Mouse (Mus musculus): ENCODE data around the gene Gpc2. TPM values are rescaled to one million over a fixed set of nuclear protein-coding genes. Genes with fewer than 3 reads are reported as not detected.
A peak's percentile ranks its signal among the peaks of the same experiment; 100 is the strongest.

Gpc2 gene
- total and polyA plus RNA-seq, 3 experiments, result 0.09 to 1.9 (median 0.39) TPM

DNA sequence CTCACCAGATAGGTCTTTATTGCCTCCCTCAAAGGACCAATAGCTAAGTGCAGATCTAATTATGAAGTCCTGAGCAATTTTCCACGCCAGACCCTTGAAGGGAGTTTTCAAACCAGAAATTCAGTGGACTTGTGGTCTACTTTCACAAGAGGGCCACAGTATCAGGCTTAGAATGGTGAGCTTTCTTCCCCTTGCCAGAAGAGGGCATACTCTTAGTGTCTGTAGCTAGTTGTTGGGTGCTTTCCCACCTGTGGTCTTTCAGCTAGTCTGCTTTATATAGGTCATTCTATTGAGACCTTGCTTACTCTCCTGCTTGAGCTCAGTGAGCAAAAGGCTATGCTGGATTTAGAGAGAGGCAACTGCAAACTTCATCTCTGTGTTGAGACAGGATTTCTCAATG lies 3.7 kb upstream of the Gpc2 start:
- no peaks in the 10 kb centered on the region for H3K79me2 ChIP-seq (replicated peaks; ENCODE audit: control insufficient read depth, insufficient read depth, low read length)
- H3K27me3 ChIP-seq (ENCODE audit: control insufficient read depth, insufficient read depth, low read length), result peaks cover 1% of the 10 kb centered on the region; the same call in 1 of the 2 replicates
- intact Hi-C loops (cut with DNase I), result no loop called here
- H3K36me3 ChIP-seq (ENCODE audit: control insufficient read depth, insufficient read depth, low read length), result no peaks in the 10 kb centered on the region
- WGBS, result 63% methylated on average over 1 of the region's 1 CpGs
- H3K4me3 ChIP-seq, result no peak overlapping the region
- no peak overlapping the region for H3K9ac ChIP-seq (ENCODE audit: low read depth, low read length)
- no peak overlapping the region for H3K27ac ChIP-seq
- H3K4me1 ChIP-seq (ENCODE audit: control insufficient read depth, insufficient read depth, low read length), result no peaks in the 10 kb centered on the region; the same call in 1 of the 2 replicates
- no peak for DNase-seq
- TF ChIP-seq CTCF (IDR thresholded peaks at IDR 0.05), result peak; percentile 29
- no peak for TF ChIP-seq POLR2A (IDR thresholded peaks at IDR 0.05; ENCODE audit: insufficient read depth, low read depth, low read length)
- TF ChIP-seq EP300 (IDR thresholded peaks at IDR 0.05; ENCODE audit: insufficient read depth, low read depth, low read length), result no peak

DNA sequence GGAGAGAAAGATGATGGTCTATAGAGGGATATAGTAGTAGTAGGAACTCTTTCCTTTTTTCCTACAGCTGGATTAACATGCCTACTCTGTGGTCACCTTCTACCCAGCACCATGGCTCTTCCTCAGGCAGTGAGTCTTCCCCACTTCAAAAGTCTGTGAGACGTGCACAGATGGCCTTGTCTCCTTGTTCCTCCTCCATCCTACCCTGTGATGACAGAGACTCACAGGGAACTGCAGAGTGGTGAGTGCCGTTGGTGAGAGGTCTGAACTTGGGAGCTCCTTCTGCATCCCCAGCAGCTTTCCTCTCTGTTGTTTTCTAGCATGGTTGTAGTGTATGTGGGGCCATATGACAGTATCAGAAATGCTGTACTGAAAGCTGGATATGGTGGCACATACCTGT lies 2.0 kb upstream of the Gpc2 start:
- Histone ChIP-seq H3K4me3 (no peak overlapping the region), H3K27me3 (ENCODE audit: control insufficient read depth, insufficient read depth, low read length) (peaks cover 1% of the 10 kb centered on the region; the same call in 1 of the 2 replicates), H3K79me2 (replicated peaks; ENCODE audit: control insufficient read depth, insufficient read depth, low read length) (no peaks in the 10 kb centered on the region), H3K9ac (ENCODE audit: low read depth, low read length) (no peak overlapping the region), H3K36me3 (ENCODE audit: control insufficient read depth, insufficient read depth, low read length) (no peaks in the 10 kb centered on the region), H3K27ac (no peak overlapping the region), H3K4me1 (ENCODE audit: control insufficient read depth, insufficient read depth, low read length) (no peaks in the 10 kb centered on the region; the same call in 1 of the 2 replicates)
- 65% methylated on average over 2 of the region's 2 CpGs for WGBS
- intact Hi-C loops (cut with DNase I), result no loop called here
- TF ChIP-seq POLR2A (IDR thresholded peaks at IDR 0.05; ENCODE audit: insufficient read depth, low read depth, low read length) (no peak), CTCF (IDR thresholded peaks at IDR 0.05) (no peak), EP300 (IDR thresholded peaks at IDR 0.05; ENCODE audit: insufficient read depth, low read depth, low read length) (no peak)
- DNase-seq, result no peak

DNA sequence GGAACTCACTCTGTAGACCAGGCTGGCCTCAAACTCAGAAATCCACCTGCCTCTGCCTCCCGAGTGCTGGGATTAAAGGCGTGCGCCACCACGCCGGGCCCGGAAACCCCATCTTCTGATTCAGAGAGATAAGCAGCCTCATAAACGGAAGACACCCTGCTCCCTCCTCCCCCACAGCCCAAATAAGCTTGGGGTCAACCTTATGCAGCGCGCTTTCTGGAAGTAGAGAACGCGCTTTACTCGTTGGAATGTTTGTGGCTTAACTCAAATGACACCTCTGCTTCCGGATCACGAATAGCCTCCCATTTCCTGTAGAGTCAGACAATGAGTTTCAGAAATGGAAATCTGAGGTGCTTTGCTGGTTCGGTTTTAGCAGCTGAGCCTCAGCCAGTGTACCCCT lies 1.0 kb upstream of the Gpc2 start:
- intact Hi-C loops (cut with DNase I), result no loop called here
- no peak for DNase-seq
- TF ChIP-seq EP300 (IDR thresholded peaks at IDR 0.05; ENCODE audit: insufficient read depth, low read depth, low read length), result no peak
- TF ChIP-seq POLR2A (IDR thresholded peaks at IDR 0.05; ENCODE audit: insufficient read depth, low read depth, low read length), result no peak
- TF ChIP-seq CTCF (IDR thresholded peaks at IDR 0.05), result no peak
- H3K79me2 ChIP-seq (replicated peaks; ENCODE audit: control insufficient read depth, insufficient read depth, low read length), result no peaks in the 10 kb centered on the region
- H3K27ac ChIP-seq, result no peak overlapping the region
- WGBS, result 73% methylated on average over 15 of the region's 15 CpGs
- H3K4me3 ChIP-seq, result no peak overlapping the region
- H3K27me3 ChIP-seq (ENCODE audit: control insufficient read depth, insufficient read depth, low read length), result peaks cover 1% of the 10 kb centered on the region; the same call in 1 of the 2 replicates
- no peaks in the 10 kb centered on the region for H3K36me3 ChIP-seq (ENCODE audit: control insufficient read depth, insufficient read depth, low read length)
- no peak overlapping the region for H3K9ac ChIP-seq (ENCODE audit: low read depth, low read length)
- no peaks in the 10 kb centered on the region; the same call in 1 of the 2 replicates for H3K4me1 ChIP-seq (ENCODE audit: control insufficient read depth, insufficient read depth, low read length)

DNA sequence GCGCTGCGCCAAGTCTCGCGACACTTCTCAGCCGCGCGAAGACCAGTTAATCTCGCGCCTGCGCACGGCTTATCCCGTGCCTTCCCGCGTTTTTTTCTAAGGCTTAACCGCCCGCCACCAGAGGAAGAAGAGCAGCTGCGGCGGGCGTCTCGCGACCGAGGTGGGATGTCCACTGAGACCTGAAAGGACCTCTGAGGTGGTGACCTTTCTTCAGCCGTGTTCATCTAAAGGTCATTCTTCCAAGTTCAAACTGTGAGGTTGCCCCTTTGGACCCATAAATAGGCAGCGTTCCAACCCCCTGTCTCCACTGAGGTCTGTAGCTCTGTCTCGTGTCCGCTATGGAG lies 592 bp upstream of the Gpc2 start:
- no peaks in the 10 kb centered on the region; the same call in 1 of the 2 replicates for H3K4me1 ChIP-seq (ENCODE audit: control insufficient read depth, insufficient read depth, low read length)
- no peaks in the 10 kb centered on the region for H3K79me2 ChIP-seq (replicated peaks; ENCODE audit: control insufficient read depth, insufficient read depth, low read length)
- no peak overlapping the region for H3K27ac ChIP-seq
- no peak for DNase-seq
- peak overlapping the region; percentile 49 for H3K4me3 ChIP-seq
- TF ChIP-seq EP300 (IDR thresholded peaks at IDR 0.05; ENCODE audit: insufficient read depth, low read depth, low read length), result no peak
- H3K9ac ChIP-seq (ENCODE audit: low read depth, low read length), result no peak overlapping the region
- intact Hi-C loops (cut with DNase I), result no loop called here
- 20% methylated on average over 26 of the region's 26 CpGs for WGBS
- peaks cover 1% of the 10 kb centered on the region; the same call in 1 of the 2 replicates for H3K27me3 ChIP-seq (ENCODE audit: control insufficient read depth, insufficient read depth, low read length)
- H3K36me3 ChIP-seq (ENCODE audit: control insufficient read depth, insufficient read depth, low read length), result no peaks in the 10 kb centered on the region

DNA sequence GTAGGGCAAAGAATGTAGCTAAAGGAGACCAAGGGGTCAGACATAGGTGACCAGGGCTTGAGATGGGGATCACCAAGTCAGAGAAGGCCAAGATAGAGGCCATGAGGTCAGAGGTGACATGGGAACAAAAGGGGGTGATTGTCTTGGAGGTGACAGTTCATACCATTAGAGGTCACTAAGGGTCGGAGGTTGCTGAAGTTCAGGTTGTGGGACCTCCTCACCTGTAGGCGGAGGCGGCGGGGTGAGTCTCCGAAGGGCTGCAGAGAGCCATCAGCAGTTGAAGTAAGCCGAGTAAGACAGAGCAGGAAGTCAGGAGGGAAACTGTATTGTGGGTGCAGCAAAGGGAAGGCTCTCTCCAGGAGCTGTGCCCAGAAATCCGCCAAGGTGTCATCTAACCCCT lies 1.8 kb downstream of the Gpc2 start:
- intact Hi-C loops (cut with DNase I), result no loop called here
- no peaks in the 10 kb centered on the region for H3K79me2 ChIP-seq (replicated peaks; ENCODE audit: control insufficient read depth, insufficient read depth, low read length)
- H3K4me3 ChIP-seq, result no peak overlapping the region
- DNase-seq, result no peak
- no peaks in the 10 kb centered on the region for H3K36me3 ChIP-seq (ENCODE audit: control insufficient read depth, insufficient read depth, low read length)
- no peak overlapping the region for H3K9ac ChIP-seq (ENCODE audit: low read depth, low read length)
- no peaks in the 10 kb centered on the region; the same call in 1 of the 2 replicates for H3K4me1 ChIP-seq (ENCODE audit: control insufficient read depth, insufficient read depth, low read length)
- H3K27ac ChIP-seq, result no peak overlapping the region
- peaks cover 1% of the 10 kb centered on the region; the same call in 1 of the 2 replicates for H3K27me3 ChIP-seq (ENCODE audit: control insufficient read depth, insufficient read depth, low read length)
- no peak for TF ChIP-seq CTCF (IDR thresholded peaks at IDR 0.05)
- TF ChIP-seq EP300 (IDR thresholded peaks at IDR 0.05; ENCODE audit: insufficient read depth, low read depth, low read length), result no peak
- no peak for TF ChIP-seq POLR2A (IDR thresholded peaks at IDR 0.05; ENCODE audit: insufficient read depth, low read depth, low read length)
- WGBS, result 84% methylated on average over 7 of the region's 7 CpGs

DNA sequence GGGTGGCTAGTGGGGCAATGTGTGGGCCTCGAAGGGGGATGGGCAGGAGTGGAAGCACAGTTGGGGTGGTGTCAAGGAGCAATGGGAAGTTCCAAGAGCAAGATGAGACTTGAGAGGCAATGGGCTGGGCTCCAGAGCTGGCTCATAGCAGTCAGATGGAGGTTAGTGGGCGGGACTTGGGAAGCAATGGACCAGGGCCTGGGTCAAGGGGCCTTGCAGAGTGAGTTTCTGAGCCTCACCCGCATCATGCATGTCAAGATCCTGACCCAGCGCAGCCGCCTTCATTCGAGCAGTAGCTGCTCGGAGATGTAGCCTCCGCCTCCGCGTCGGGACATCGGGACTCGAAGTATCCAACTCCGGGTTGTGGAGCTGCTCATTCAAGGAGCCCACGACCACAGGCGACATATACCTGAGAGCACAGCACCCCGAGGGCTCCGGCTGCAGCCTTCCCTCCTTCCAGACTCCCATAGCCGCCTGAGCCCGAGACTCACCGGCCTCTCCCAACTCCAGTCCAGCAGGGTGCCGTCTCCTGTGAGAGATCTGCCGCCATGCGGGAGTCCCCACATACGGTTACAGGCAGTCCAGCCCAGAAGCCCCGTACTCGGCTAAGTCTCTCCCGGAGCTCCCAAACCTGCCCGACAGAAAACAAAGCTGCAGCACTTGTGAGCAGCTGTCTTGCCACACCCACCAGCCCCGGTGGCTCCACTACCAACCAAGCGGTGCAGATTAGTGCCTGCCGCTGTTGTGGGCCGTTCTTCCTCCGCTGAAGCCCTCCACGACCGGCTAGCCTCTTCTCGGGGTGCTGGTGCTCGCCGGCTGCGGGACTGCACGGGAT lies 4.4 kb downstream of the Gpc2 start:
- 57% methylated on average over 41 of the region's 41 CpGs for WGBS
- no peaks in the 10 kb centered on the region for H3K79me2 ChIP-seq (replicated peaks; ENCODE audit: control insufficient read depth, insufficient read depth, low read length)

More for the DNA sequence above, 4.4 kb downstream of the Gpc2 start:
- intact Hi-C loops (cut with DNase I), result no loop called here
- no peaks in the 10 kb centered on the region for H3K27me3 ChIP-seq (ENCODE audit: control insufficient read depth, insufficient read depth, low read length)
- no peak for DNase-seq
- no peaks in the 10 kb centered on the region for H3K36me3 ChIP-seq (ENCODE audit: control insufficient read depth, insufficient read depth, low read length)
- no peaks in the 10 kb centered on the region; the same call in 1 of the 2 replicates for H3K4me1 ChIP-seq (ENCODE audit: control insufficient read depth, insufficient read depth, low read length)
- TF ChIP-seq EP300 (IDR thresholded peaks at IDR 0.05; ENCODE audit: insufficient read depth, low read depth, low read length) (no peak), POLR2A (IDR thresholded peaks at IDR 0.05; ENCODE audit: insufficient read depth, low read depth, low read length) (no peak), CTCF (IDR thresholded peaks at IDR 0.05) (no peak)
- no peak overlapping the region for H3K27ac ChIP-seq
- H3K4me3 ChIP-seq, result no peak overlapping the region
- no peak overlapping the region for H3K9ac ChIP-seq (ENCODE audit: low read depth, low read length)
